Mouse (Mus musculus) embryonic fibroblast, embryonic 13.5 days (primary cell): Measurements from ENCODE around the gene Pa2g4.

Experiments used
- CTCF ChIP-seq: IDR thresholded peaks from 2 replicates; pipeline ENCODE4 v1.5.1; 2011; ENCODE audit warnings: mild to moderate bottlenecking, control low read depth, low read length, moderate library complexity, borderline replicate concordance; ENCODE audit not compliant: insufficient read depth
- POLR2A ChIP-seq: IDR thresholded peaks from 2 replicates; pipeline ENCODE4 v1.6.1; 2011; ENCODE audit warnings: low read depth, mild to moderate bottlenecking, control low read depth, low read length, moderate library complexity

DNA sequence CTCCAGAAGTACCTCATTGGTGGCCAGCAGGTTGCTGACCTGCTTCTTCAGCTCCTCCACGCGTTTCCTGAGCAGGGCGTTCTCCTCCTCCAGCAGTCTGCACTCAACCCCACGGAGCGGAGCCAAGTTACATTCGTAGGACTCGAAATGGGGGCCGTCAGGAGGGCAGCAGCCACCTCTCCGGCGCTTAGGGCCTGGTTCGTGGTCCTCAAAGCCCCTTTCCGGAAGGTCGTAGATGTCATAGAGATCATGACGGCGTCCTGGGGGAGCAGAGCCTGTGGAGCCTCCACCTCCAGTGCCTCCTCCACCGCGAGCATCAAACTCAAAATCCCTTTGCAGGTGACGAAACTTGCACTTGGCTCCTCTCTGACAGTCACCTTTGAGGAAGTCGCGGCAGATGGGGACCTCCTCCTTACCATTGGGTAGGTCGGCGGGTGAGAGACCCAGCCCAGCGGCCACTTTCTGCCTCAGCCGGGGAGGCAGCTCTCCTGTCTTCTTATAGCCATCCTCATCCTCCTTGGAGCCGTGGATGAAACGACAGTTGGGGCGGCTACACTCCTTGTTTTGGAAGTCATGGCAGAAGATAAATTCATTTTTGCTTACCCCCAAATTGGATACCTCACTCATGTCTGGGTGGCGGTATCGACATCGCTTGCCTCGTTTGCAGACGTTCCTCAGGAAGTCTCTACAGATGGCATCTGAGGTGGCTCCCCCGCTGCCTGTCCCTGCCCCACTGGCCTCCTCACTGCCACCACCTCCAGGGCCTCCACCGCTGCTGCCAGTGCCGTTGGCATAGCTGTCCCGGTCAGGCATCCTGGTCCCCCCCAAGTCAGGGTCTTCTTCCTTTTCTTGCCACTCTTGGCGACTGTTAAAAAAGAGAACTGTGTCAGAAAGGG lies 20.9 kb downstream of the Pa2g4 start:
- TF ChIP-seq POLR2A (no peak), CTCF (no peak)
